Mouse (Mus musculus) c-Kit-positive CD71-positive TER-119-negative erythroid progenitor cells, embryonic 14.5 days (primary cell): ENCODE results near the gene Arpp21.
"Not testable (repeated sequence)": the region's sequence is repeated elsewhere in the genome, so short reads cannot be mapped to it uniquely, and the experiment has no call there.

Experiments used
- DNase-seq: peaks from one replicate; pipeline ENCODE4 v3.0.0-alpha.2; 2013; ENCODE audit warnings: low read depth

Arpp21 gene

GRCm38 (mm10) chr9:112102155-112102851 is 133.4 kb downstream of the Arpp21 start:
- no peak for DNase-seq

DNA sequence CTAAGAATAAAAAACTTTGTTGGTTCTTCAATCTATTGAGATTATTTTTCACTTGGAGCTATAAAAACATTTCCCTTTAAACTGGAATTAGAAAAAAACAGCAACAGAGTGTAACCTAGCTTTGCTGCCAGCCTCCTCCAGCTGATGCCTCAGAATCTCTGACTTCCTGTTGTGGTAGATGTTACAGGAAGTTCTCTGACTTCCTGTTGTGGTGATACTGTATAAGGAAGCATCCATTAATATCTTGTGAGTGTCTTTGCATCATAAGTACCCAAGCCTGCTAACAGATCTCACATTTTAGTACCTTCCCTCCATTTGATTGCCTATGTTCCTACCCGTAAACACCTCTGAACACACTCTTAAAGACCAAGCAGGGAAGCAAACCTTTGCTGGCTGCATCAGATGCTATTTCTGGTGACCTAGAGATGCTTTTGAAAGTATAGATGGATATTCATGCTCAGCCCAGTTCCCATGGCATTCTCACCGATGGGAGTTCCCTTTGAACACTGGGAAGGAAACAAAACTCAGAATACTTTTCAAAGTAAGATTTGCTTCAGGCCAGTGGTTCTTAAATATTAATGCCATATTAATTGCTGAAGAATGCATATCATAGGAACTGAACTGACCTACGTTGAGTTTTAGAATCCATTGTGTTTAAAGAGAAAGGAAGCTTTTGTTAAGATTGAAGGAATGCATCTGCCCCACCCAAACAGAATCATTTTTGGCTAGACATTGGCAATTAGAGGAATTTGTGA is 134.7 kb downstream of the Arpp21 start:
- DNase-seq: no peak

- no peak for DNase-seq
These were observed 137.5 kb downstream of the Arpp21 start for GRCm38 (mm10) chr9:112098267-112098666.

GRCm38 (mm10) chr9:112095708-112096107 is 140.0 kb downstream of the Arpp21 start:
- no peak for DNase-seq

- no peak for DNase-seq
These were observed 140.5 kb downstream of the Arpp21 start for GRCm38 (mm10) chr9:112095198-112095597.

DNA sequence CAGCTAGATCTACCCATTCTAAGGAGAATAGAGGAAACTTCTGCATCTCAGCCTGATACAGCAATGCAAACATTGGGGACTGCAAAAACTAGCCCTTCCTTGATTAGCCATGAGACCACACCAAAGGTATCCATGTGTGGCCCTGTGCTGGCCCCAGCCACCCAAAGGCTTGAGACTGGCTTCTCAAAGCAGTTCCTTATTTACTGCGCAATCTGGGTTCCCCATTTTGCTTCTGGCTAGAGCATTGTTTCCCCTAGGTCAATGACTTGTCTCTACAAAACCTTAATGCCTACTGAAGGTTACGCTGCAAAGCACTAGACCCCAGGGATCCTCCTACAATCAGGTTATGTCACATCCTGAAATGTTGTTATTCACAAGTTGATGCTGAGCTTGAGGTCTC is 156.8 kb downstream of the Arpp21 start:
- no peak for DNase-seq

GRCm38 (mm10) chr9:112078453-112078852 is 157.3 kb downstream of the Arpp21 start:
- DNase-seq: no peak

- DNase-seq: no peak
These were observed 160.5 kb downstream of the Arpp21 start for GRCm38 (mm10) chr9:112075273-112075672.

DNA sequence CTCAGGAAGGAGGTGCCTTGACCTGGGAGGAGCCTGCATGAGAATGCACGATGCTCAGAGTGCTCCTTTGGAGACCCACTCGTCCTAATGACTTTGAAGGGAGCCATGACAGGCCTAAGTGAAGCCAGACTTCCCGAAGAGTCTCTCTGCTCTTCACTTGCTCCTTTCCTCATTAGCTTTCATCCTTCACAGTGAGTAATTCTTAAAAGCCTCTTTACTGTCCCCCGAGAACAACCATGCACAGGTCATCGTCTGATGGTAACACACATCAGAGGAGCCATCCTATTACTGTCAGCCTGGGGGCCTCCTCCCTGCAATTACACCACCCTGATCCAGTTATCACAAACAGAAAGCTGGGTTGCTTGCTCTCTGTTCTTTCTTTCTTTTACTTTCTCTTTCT is 160.9 kb downstream of the Arpp21 start:
- DNase-seq: no peak

GRCm38 (mm10) chr9:112071368-112071767 is 164.4 kb downstream of the Arpp21 start:
- DNase-seq: no peak

DNA sequence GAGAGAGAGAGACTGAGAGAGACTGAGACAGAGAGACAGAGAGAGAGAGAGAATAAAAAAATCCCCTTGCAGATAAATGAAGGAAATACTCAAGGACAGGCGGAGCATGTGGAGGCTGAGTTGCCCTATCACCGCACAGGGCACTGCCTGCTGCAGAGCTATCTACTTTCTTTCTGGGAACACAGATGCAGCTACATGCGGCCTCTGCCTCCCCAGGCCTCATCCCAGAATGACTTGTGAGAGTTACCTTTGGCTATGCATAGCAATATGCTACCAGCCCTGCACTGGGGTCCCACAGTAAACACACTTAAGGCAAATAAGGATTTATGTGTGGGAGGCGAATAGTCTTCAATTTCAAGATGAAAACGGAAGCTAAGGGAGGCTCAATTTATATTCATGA is 164.8 kb downstream of the Arpp21 start:
- DNase-seq: no peak

GRCm38 (mm10) chr9:112068250-112068649 is 167.5 kb downstream of the Arpp21 start:
- no peak for DNase-seq

DNA sequence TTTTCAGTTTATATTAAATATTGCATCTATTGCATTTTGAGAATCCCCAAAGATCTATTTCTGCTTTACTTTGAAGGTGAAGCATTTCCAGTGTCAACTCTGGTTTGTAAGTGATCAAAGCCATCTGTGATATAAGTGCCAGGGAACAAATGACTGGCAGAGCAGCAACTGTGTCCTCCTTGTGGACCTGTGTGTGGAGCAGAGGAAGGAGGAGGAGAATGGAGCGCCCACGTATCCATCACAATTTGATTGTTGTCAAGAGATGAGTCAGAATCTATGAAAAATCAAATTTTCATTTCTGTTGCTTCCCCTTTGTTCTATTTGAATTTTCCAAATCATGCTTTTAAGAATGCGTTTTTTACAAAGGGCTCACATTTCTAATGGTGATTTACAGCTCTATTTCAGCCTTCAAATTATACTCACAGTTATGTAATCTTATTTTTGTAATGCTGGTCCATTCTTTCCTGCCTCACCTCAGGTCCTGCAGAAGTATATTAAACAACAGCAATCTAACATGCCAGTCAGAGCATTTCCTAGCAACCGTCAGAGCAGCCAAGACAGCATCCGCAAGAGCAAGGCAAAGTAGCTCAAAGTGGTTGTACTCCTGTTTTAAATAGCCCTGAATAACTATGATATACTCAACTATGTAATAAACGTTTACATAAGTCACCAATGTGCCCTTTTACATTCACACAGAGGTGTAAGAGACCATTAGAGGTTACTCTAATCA is 174.9 kb downstream of the Arpp21 start:
- no peak for DNase-seq

DNA sequence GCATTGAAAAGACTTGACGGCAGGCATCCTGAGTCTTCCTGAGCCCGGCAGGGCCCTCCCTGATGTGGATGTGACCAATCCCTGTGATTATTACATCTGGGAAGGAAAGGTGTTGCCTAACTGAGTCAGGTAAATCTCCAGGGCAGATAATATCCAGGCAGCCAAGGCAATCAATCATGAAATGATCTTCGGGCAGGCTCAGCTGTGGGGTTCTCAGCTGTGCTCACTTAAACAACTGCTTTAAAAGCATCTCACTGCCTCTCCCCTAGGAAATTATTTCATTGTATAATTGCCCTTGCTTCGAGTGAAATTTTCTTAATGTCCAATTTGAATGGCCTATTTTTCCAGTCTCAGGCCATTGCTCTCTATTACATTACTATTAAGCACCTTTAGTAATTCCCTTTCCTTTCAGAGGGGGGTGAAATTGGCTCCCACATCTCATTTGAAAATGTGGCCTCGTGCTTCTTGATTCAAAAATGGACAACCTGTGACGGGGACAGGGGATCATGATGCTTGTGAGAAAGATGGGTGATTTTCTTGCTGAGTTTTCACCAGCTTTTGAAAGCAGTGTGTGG is 180.8 kb downstream of the Arpp21 start:
- no peak for DNase-seq

DNA sequence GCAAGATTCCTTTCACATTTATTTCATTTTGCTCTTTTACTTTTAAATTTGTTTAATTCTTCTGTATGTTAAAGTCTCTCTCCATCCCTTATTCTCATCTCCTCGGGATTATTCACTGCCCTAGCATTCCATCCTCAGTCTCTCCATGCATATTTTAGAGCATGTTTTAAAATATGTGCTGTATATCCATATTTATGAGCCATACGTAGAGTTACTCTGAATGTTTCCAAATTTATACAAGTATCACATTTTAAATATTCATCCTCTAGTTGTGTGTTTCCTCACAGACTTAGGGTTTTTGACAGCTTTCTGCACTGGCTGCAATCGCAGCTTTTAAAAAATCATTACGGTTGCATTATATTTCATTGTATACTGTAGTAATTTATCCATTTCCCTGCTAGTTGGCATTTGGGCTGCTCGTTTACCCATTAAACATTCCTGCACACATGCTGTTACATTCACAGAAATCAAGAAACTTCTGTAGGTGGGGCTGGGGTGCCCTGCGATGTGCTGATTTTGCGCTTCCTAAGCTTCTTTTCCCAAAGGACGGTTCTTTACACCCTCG is 187.8 kb downstream of the Arpp21 start:
- DNase-seq: no peak

DNA sequence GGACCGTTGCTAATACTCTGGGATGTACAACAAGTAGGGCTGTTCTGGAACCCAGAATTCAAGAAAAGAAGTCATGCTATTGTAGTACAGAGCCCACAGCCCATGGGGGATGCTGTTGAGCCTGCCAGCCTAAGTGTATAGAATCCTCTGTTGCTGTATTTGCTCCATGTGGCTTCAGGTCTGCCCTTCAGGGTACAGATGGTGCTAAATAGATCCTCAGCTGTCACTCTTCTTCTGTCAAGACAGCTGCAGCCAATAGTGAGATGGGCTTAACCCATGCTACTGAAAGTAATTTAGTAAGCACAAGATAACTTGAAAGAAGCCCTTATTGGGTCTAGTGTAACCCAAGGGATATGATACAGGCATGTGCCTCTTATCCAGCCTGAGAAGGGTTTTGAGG is 195.2 kb downstream of the Arpp21 start:
- no peak for DNase-seq

- no peak for DNase-seq
These were observed 198.0 kb downstream of the Arpp21 start for GRCm38 (mm10) chr9:112037732-112038131.

DNA sequence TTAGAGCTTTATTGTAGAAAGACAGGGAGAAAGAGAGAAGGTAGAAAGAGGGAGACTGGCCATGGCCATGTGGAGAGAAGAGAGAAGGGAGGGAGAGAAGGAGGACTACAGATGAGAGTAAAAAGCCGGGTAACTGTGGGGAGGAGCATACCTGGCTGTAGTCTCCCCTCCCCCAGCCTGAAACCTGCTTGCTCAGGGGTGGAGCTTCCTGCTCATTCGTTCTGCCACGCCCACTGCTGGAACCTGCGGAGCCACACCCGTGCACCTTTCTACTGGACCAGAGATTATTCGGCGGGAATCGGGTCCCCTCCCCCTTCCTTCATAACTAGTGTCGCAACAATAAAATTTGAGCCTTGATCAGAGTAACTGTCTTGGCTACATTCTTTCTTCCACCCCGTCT is 201.9 kb downstream of the Arpp21 start:
- DNase-seq: not testable (repeated sequence)

DNA sequence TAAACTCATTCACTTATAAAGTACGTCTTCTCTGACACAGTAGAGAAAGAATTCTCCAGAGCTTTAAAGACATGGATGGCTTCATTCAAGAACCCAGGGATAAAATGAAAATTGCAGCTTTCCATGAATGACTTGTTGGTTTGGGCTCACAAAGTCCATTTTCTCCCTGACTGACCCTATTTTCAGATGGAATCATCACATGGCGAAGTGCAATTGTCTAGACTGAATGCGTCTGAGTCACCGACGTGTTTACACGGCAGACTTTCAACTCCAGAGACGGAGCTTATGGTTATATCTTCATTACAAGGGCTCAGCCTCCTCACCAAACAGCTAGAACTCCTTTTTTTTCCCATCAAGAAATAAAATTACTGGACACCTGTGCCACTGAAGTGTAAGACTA is 203.6 kb downstream of the Arpp21 start:
- DNase-seq: no peak

DNA sequence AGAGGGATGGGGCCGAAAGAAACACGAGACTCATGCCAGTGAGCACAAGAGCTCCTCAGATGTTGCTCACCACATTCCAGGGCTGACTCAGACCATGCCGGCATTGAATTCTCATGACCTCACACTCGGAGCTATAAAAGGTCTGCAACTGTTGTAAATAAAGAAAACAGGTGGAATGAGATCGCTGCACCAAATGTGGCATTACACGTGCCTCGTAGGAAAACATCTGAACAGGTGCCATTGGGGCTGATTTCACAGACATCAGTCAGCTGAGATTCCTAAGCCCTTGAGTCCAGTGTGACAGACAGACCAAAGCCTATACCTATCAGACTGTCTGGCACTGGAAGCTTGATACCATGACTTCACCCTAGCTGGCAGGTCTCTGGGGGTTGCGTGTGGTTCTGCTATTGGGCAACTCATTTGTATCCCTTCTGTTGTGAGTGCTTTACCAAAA is 212.1 kb downstream of the Arpp21 start:
- no peak for DNase-seq

GRCm38 (mm10) chr9:112023111-112023510 is 212.6 kb downstream of the Arpp21 start:
- DNase-seq: no peak
